Comparison of ENCODE assay signal across 8 mouse cellular contexts in the genomic region with DNA sequence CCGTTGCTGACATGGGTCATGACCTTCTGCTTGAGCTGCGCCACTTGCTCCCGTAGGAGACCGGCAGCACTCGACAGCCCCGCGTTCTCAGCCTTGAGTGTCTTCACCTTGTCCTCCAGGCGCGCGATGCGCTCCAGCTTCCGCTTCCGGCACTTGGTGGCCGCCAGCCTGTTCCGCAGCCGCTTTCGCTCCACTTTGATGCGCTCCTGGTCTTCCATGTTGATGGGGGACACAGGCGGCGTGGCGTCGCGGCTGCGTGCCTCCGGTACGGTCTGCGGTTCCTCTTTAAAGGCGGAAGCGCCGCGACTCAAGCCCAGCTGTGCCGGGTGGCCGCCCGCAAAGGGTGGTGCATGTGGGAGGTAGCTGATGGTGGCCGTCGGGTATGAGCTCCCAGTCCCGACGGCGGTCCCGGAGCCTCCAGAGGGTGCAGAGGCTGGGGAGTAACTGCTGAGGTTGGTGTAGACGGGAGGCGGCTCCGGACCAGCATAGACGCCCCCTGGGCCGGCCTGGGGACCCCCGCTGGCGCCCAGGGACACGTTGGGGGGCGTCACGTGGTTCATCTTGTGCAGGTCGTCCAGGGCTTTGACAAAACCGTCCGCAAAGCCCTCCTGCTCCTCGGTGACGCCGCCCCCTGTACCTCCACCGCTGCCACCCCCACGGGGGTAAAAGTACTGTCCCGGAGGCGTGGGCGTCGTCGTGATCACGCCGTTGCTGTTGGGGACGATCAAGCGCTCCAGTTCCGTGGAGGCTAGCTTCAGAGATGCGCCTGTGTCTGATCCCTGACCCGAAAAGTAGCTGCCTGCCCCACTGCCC. TPM values are rescaled to one million over a fixed set of nuclear protein-coding genes. Genes with fewer than 3 reads are reported as not detected.
A peak's percentile ranks its signal among the peaks of the same experiment; 100 is the strongest.
DNase-seq lines count a peak whose midpoint lies in the region; ATAC-seq and TF ChIP-seq lines count a peak whose summit lies in the region.

No protein-coding gene starts in this region.

- peaks cover 2% of the 10 kb centered on the region for H3K4me1 ChIP-seq in ES-Bruce4 (ENCODE audit: control insufficient read depth, insufficient read depth, low read length)
- H3K4me1 ChIP-seq in bone marrow, adult 2 months (ENCODE audit: control insufficient read depth, insufficient read depth, low read length), result peaks cover 11% of the 10 kb centered on the region
- H3K4me1 ChIP-seq in forebrain, embryonic 15.5 days, result peaks cover 68% of the 10 kb centered on the region
- peaks cover 23% of the 10 kb centered on the region for H3K4me1 ChIP-seq in hindbrain, embryonic 11.5 days (replicated peaks; ENCODE audit: control insufficient read depth, insufficient read depth, low read length)

- H3K36me3 ChIP-seq in ES-Bruce4 (ENCODE audit: control insufficient read depth, insufficient read depth, low read length, poor library complexity, severe bottlenecking), result peaks cover 8% of the 10 kb centered on the region; the same call in 1 of the 2 replicates
- H3K36me3 ChIP-seq in forebrain, embryonic 15.5 days, result peaks cover 20% of the 10 kb centered on the region
- no peaks in the 10 kb centered on the region for H3K36me3 ChIP-seq in hindbrain, embryonic 11.5 days (ENCODE audit: control insufficient read depth, insufficient read depth, low read length)

- peak overlapping the region; percentile 94 for H3K9ac ChIP-seq in ES-Bruce4 (ENCODE audit: low read depth, poor library complexity, severe bottlenecking)
- H3K9ac ChIP-seq in forebrain, embryonic 15.5 days (replicated peaks), result peak overlapping the region; percentile 52
- H3K9ac ChIP-seq in hindbrain, embryonic 11.5 days (ENCODE audit: low read depth, low read length), result peak overlapping the region; percentile 58; the same call in 1 of the 2 replicates

- TF ChIP-seq EP300 in ES-Bruce4 (IDR thresholded peaks at IDR 0.05; ENCODE audit: insufficient read depth, low read depth, low read length), result peak; percentile 50; the same call in 1 of the 2 replicates

- TF ChIP-seq CTCF in ES-Bruce4 (IDR thresholded peaks at IDR 0.05; ENCODE audit: low read depth, low read length), result no peak
- no peak for TF ChIP-seq CTCF in bone marrow, adult 2 months (IDR thresholded peaks at IDR 0.05; ENCODE audit: control insufficient read depth, insufficient read depth, low read length)

- no peak for ATAC-seq in forebrain, embryonic 15.5 days (replicated peaks)
- ATAC-seq in hindbrain, embryonic 11.5 days (ENCODE audit: low FRiP score), result no peak

- no peaks in the 10 kb centered on the region for H3K27me3 ChIP-seq in ES-Bruce4 (ENCODE audit: control insufficient read depth, insufficient read depth, low read length, poor library complexity, severe bottlenecking)
- peaks cover 13% of the 10 kb centered on the region; the same call in 1 of the 2 replicates for H3K27me3 ChIP-seq in forebrain, embryonic 15.5 days
- peaks cover 41% of the 10 kb centered on the region for H3K27me3 ChIP-seq in hindbrain, embryonic 11.5 days (ENCODE audit: control insufficient read depth, insufficient read depth, low read length)

- H3K4me3 ChIP-seq in ES-Bruce4 (ENCODE audit: low read depth, low read length), result peak overlapping the region; percentile 90
- peak overlapping the region; percentile 89 for H3K4me3 ChIP-seq in bone marrow, adult 2 months (replicated peaks; ENCODE audit: control insufficient read depth, low read depth, low read length)
- peak overlapping the region; percentile 54 for H3K4me3 ChIP-seq in forebrain, embryonic 15.5 days
- peak overlapping the region; percentile 44 for H3K4me3 ChIP-seq in hindbrain, embryonic 11.5 days (ENCODE audit: low read depth, low read length)

- no peak for TF ChIP-seq POLR2A in ES-Bruce4 (IDR thresholded peaks at IDR 0.05; ENCODE audit: insufficient read depth, low read length)
- TF ChIP-seq POLR2A in bone marrow, adult 2 months (IDR thresholded peaks at IDR 0.05; ENCODE audit: borderline replicate concordance, control insufficient read depth, low read depth, low read length), result peak; percentile 76; the same call in 1 of the 2 replicates

- H3K4me2 ChIP-seq in forebrain, embryonic 15.5 days (replicated peaks), result peak overlapping the region; percentile 90
- peak overlapping the region; percentile 83 for H3K4me2 ChIP-seq in hindbrain, embryonic 11.5 days (replicated peaks; ENCODE audit: low read depth, low read length)

- peak; percentile 72 for DNase-seq in hindbrain, embryonic 11.5 days (ENCODE audit: low spot score)
- DNase-seq in layer of hippocampus, postnatal 25 days (ENCODE audit: extremely low spot score in 1 of 2, low spot score in 1 of 2), result peak; percentile 48 to 56
- DNase-seq in lung, postnatal 25 days (ENCODE audit: low spot score), result peak; percentile 76
- peak; percentile 70 for DNase-seq in right cerebral cortex, postnatal 14 days
- DNase-seq in yolk sac, embryonic 10.5 days (ENCODE audit: low spot score), result peak; percentile 71

- no peaks in the 10 kb centered on the region for H3K9me3 ChIP-seq in ES-Bruce4 (replicated peaks; ENCODE audit: control insufficient read depth, insufficient read depth, low read length, poor library complexity, severe bottlenecking)
- no peaks in the 10 kb centered on the region for H3K9me3 ChIP-seq in forebrain, embryonic 15.5 days
- H3K9me3 ChIP-seq in hindbrain, embryonic 11.5 days (ENCODE audit: control insufficient read depth, low read length), result no peaks in the 10 kb centered on the region

- H3K27ac ChIP-seq in ES-Bruce4 (ENCODE audit: insufficient read depth, low read length), result peak overlapping the region; percentile 64; the same call in 1 of the 2 replicates
- peak overlapping the region; percentile 98 for H3K27ac ChIP-seq in bone marrow, adult 2 months (ENCODE audit: control insufficient read depth, insufficient read depth, low read depth, low read length, poor library complexity)
- 0 out of 2 replicates have a peak overlapping the region, but pooled peaks have one; percentile 5 for H3K27ac ChIP-seq in forebrain, embryonic 15.5 days (replicated peaks)
- H3K27ac ChIP-seq in hindbrain, embryonic 11.5 days (ENCODE audit: low read depth, low read length), result no peak overlapping the region

- WGBS in bone marrow, adult 2 months, result under 1% methylated on average over 69 of the region's 70 CpGs
- WGBS in forebrain, embryonic 15.5 days, result 2% methylated on average over 70 of the region's 70 CpGs
- 2% methylated on average over 66 of the region's 70 CpGs for WGBS in hindbrain, embryonic 11.5 days

RNA-seq across cellular contexts. Expression of gene Junb, which starts 0.9 kb away (rescaled TPM):
- polyA plus RNA-seq in ES-Bruce4 (2011; ENCODE audit: insufficient read depth, insufficient read length, low read depth, missing spikeins), result 19.0 and 20.4 TPM in 2 replicates
- 11.1 and 18.4 TPM in 2 replicates for polyA plus RNA-seq in bone marrow, adult 2 months (2011; ENCODE audit: insufficient read depth, insufficient read length, low replicate concordance, missing spikeins)
- polyA plus RNA-seq in forebrain, embryonic 15.5 days (2015; fragmentation: Nextera tagmentation; extraction: Ambion mirVana), result 7.6 TPM in 2 replicates
- polyA plus RNA-seq in hindbrain, embryonic 11.5 days (2014; fragmentation: Nextera tagmentation; extraction: Ambion mirVana), result 6.2 and 6.4 TPM in 2 replicates
- total RNA-seq in layer of hippocampus, postnatal 25 days (2021), result 10 to 100 TPM; 67.9 to 68.8 TPM

RNA-seq across cellular contexts. Expression of gene Rnaseh2a, which starts 8.1 kb away (rescaled TPM):
- 79.2 and 88.1 TPM in 2 replicates for polyA plus RNA-seq in ES-Bruce4 (2011; ENCODE audit: insufficient read depth, insufficient read length, low read depth, missing spikeins)
- 40.8 and 54.9 TPM in 2 replicates for polyA plus RNA-seq in bone marrow, adult 2 months (2011; ENCODE audit: insufficient read depth, insufficient read length, low replicate concordance, missing spikeins)
- polyA plus RNA-seq in forebrain, embryonic 15.5 days (2015; fragmentation: Nextera tagmentation; extraction: Ambion mirVana), result 96.4 and 98.5 TPM in 2 replicates
- polyA plus RNA-seq in hindbrain, embryonic 11.5 days (2014; fragmentation: Nextera tagmentation; extraction: Ambion mirVana), result 98.5 and 104 TPM in 2 replicates
- total RNA-seq in layer of hippocampus, postnatal 25 days (2021), result 10 to 100 TPM; 37.1 to 41.5 TPM

RNA-seq across cellular contexts. Expression of gene Prdx2, which starts 8.3 kb away (rescaled TPM):
- polyA plus RNA-seq in ES-Bruce4 (2011; ENCODE audit: insufficient read depth, insufficient read length, low read depth, missing spikeins), result 226 and 237 TPM in 2 replicates
- polyA plus RNA-seq in bone marrow, adult 2 months (2011; ENCODE audit: insufficient read depth, insufficient read length, low replicate concordance, missing spikeins), result 1,113 and 1,804 TPM in 2 replicates
- polyA plus RNA-seq in forebrain, embryonic 15.5 days (2015; fragmentation: Nextera tagmentation; extraction: Ambion mirVana), result 1,445 and 1,467 TPM in 2 replicates
- 1,367 and 1,409 TPM in 2 replicates for polyA plus RNA-seq in hindbrain, embryonic 11.5 days (2014; fragmentation: Nextera tagmentation; extraction: Ambion mirVana)
- 100 to 1,000 TPM; 335 to 353 TPM for total RNA-seq in layer of hippocampus, postnatal 25 days (2021)

RNA-seq across cellular contexts. Expression of gene Gm49661, which starts 8.4 kb away (rescaled TPM):
- 4.9 TPM in 1 of 2 replicates, not detected in the other for polyA plus RNA-seq in ES-Bruce4 (2011; ENCODE audit: insufficient read depth, insufficient read length, low read depth, missing spikeins)
- polyA plus RNA-seq in bone marrow, adult 2 months (2011; ENCODE audit: insufficient read depth, insufficient read length, low replicate concordance, missing spikeins), result not detected in 2 replicates
- polyA plus RNA-seq in forebrain, embryonic 15.5 days (2015; fragmentation: Nextera tagmentation; extraction: Ambion mirVana), result not detected in 2 replicates
- not detected in 2 replicates for polyA plus RNA-seq in hindbrain, embryonic 11.5 days (2014; fragmentation: Nextera tagmentation; extraction: Ambion mirVana)
- total RNA-seq in layer of hippocampus, postnatal 25 days (2021), result not detected

RNA-seq across cellular contexts. Expression of gene Hook2, which starts 12.8 kb away (rescaled TPM):
- polyA plus RNA-seq in ES-Bruce4 (2011; ENCODE audit: insufficient read depth, insufficient read length, low read depth, missing spikeins), result 41.5 and 41.8 TPM in 2 replicates
- polyA plus RNA-seq in bone marrow, adult 2 months (2011; ENCODE audit: insufficient read depth, insufficient read length, low replicate concordance, missing spikeins), result 3.5 and 7.3 TPM in 2 replicates
- polyA plus RNA-seq in forebrain, embryonic 15.5 days (2015; fragmentation: Nextera tagmentation; extraction: Ambion mirVana), result 28.0 and 29.7 TPM in 2 replicates
- 9.5 and 10.3 TPM in 2 replicates for polyA plus RNA-seq in hindbrain, embryonic 11.5 days (2014; fragmentation: Nextera tagmentation; extraction: Ambion mirVana)
- total RNA-seq in layer of hippocampus, postnatal 25 days (2021), result 1 to 10 TPM; 7.6 to 9.3 TPM
